Mouse (Mus musculus) left cerebral cortex, adult 2 months (tissue): Measurements from ENCODE around the gene Iqschfp. TPM values are rescaled to one million over a fixed set of nuclear protein-coding genes. Genes with fewer than 3 reads are reported as not detected.

Experiments
- DNase-seq, 2 experiments: peaks; one replicate each; pipeline ENCODE4 v3.0.0; 2021 to 2022; ENCODE audit warnings: low spot score in 2 of 2, mixed read lengths in 1 of 2; ENCODE audit errors: extremely low spot score in 1 of 2
- H3K27ac ChIP-seq: fragments of 200-600 bp; 2 replicates; pipeline ENCODE4 v1.8.1; 2022
- H3K4me3 ChIP-seq: fragments of 200-600 bp; 2 replicates; pipeline ENCODE4 v1.8.1; 2022
- CTCF ChIP-seq: fragments of 200-600 bp; IDR thresholded peaks from 2 replicates; pipeline ENCODE4 v1.8.1; 2022; ENCODE audit warnings: antibody characterized with exemption, mild to moderate bottlenecking, moderate library complexity
- intact Hi-C: fragments of 180-260 bp; cut with DNase I; formaldehyde crosslinking; loops from one replicate; pipeline ENCODE4 v1.15.1; 2025
- total RNA-seq, 2 experiments: library from RNA; stranded (reverse); gene quantifications; 2 replicates each; pipeline ENCODE4 v1.2.3; 2021

Iqschfp gene
- total RNA-seq, 2 experiments from 2014 or later = 8.4 to 12.6 TPM

- DNase-seq = no peak
- intact Hi-C loops = loop anchor here (2.0 kb wide), 1 partner anchor 32 kb away; no protein-coding TSS in a partner anchor
- no peak for TF ChIP-seq CTCF
- Histone ChIP-seq H3K27ac (peak overlapping the region; percentile 98), H3K4me3 (peak overlapping the region; percentile 44)
Measured at GRCm38 (mm10) chr3:68576948-68577347, 684.9 kb downstream of the Iqschfp start.

GRCm38 (mm10) chr3:68581591-68581990 is 689.6 kb downstream of the Iqschfp start:
- H3K4me3 ChIP-seq = peak overlapping the region; percentile 38
- no peak for DNase-seq
- H3K27ac ChIP-seq = peak overlapping the region; percentile 55
- intact Hi-C loops = no loop called here
- peak; percentile 23 for TF ChIP-seq CTCF

DNA sequence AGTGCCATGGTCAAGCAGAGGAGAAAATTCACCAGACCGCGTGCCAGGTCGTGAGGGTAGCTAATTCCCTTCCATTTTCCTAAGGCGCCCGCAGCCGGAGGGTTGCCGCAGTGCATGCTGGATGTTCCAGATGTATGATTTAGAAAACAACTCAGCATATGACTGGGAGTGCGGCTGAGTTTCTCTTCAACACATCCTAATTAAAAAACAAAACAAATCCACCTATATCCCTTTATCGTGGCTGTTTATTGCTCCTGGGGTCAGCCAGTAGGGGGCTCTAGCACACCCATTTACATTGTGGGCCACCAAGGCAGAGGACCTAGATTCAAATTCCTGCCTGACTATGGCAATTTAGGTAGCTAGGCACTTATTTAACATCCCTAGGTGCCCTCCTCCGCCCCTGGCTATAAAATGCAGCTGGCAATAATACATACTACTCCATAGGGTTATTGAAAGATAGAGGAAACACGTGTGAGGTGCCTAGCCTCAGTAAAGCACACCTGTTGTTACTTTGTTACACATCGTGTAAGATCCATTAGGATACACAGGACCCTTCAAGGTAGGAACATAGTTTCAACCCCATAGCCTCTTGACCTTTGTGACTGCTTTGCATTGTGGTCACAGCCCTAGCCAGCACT is 690.2 kb downstream of the Iqschfp start:
- Histone ChIP-seq H3K27ac (peak overlapping the region; percentile 55), H3K4me3 (peak overlapping the region; percentile 38)
- peak; percentile 59 for TF ChIP-seq CTCF
- no peak for DNase-seq
- intact Hi-C loops = no loop called here

- H3K27ac ChIP-seq = peak overlapping the region; percentile 55
- intact Hi-C loops = no loop called here
- no peak for TF ChIP-seq CTCF
- H3K4me3 ChIP-seq = peak overlapping the region; percentile 38
- DNase-seq = no peak
Measured at GRCm38 (mm10) chr3:68583031-68583693, 691.1 kb downstream of the Iqschfp start.

- peak overlapping the region; percentile 38 for H3K4me3 ChIP-seq
- no peak for TF ChIP-seq CTCF
- peak in 1 of 2 experiments; percentile 25 for DNase-seq
- H3K27ac ChIP-seq = peak overlapping the region; percentile 55
- intact Hi-C loops = no loop called here
Measured at GRCm38 (mm10) chr3:68583771-68584511, 691.9 kb downstream of the Iqschfp start.

- peak in 1 of 2 experiments; percentile 17 for DNase-seq
- intact Hi-C loops = no loop called here
- no peak overlapping the region for H3K4me3 ChIP-seq
- H3K27ac ChIP-seq = peak overlapping the region; percentile 55
- TF ChIP-seq CTCF = no peak
Measured at GRCm38 (mm10) chr3:68585213-68585612, 693.2 kb downstream of the Iqschfp start.

GRCm38 (mm10) chr3:68586646-68587064 is 694.6 kb downstream of the Iqschfp start:
- DNase-seq = peak in 1 of 2 experiments; percentile 13
- intact Hi-C loops = no loop called here
- H3K4me3 ChIP-seq = no peak overlapping the region
- H3K27ac ChIP-seq = no peak overlapping the region; the same call in 1 of the 2 replicates
- TF ChIP-seq CTCF = no peak

DNA sequence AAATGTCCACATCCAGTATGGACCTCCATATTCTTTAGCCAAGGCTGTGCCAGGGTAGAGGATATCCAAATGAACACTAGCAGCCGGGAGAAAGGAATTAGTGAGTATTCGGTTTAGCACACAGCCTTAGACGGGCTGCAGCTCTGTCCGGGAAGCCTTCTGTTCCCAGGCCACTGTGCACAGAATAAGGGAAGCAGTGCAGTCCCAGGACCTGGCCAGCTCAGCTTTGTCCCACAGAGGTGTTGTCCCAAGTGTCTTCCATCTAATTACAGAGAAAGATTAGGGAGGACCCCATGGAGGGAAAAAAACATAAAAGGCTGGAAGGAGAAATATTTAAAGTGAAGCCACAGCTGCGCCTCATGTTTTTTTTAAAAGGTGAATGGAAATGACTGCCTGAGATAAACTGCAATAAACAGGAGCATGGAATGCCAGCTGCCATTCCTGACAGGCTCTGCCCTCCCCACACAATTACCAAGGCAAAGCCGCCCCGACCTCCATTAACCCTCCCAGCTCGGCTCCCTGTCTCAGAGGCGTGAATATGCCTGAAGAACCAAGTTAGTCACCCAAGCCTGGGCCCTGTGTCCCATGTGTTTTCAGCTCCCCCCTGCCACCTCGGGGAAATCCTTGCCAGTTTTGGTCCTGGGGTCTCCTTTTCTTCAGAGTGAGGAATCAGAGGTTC is 695.7 kb downstream of the Iqschfp start:
- no peak overlapping the region for H3K4me3 ChIP-seq
- TF ChIP-seq CTCF = no peak
- peak overlapping the region; percentile 41; the same call in 1 of the 2 replicates for H3K27ac ChIP-seq
- intact Hi-C loops = no loop called here
- no peak for DNase-seq

DNA sequence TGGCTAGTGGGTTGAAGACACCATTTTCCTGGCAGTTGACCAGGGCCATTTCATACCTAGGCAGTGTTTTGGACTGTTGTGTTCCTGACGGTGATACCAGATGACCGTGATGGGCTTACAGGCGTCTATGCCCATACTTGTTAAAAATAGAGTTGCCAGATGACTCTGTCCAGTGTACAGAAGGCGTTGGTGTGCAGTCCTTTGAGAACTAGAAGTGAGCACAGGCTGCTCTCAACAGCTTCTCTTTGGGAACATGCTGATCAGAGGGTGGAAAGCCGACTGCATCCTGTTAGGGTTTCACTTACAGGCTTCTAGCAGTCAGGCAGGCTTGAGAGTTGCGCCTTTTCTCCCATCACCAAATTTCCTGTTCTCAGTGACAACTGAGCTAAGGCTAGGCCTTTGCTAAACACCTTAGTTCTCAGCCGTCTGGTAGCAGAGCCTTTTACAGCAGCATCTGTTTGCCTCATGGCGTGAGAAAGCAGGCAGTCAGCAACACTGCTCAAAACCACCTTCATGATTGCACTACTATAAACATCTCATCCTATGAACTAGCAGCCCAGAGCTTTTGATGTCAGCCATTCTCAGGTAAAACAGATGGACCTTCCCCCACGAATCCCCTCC is 697.3 kb downstream of the Iqschfp start:
- peak in 1 of 2 experiments; percentile 18 for DNase-seq
- Histone ChIP-seq H3K4me3 (no peak overlapping the region), H3K27ac (peak overlapping the region; percentile 53; the same call in 1 of the 2 replicates)
- no peak for TF ChIP-seq CTCF
- intact Hi-C loops = no loop called here

DNA sequence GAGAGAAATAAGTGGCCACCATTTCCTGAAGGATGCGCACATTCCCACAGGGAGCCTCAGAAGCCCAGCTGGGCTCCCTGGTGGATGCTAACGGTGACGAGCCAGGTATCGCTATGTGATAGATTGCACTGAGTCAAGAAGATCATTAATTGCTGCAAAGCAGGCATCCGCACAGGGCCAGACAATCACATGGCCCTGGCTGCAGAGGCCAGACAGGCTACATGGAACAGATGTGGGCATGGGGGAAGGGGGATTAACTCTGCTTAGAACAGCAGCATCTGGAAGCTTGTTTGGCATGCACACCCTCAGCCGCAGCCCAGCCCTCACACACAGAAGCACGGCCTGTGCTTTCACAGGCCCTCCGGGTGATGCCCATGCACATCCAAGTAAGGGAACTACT is 698.4 kb downstream of the Iqschfp start:
- no peak for TF ChIP-seq CTCF
- peak in 1 of 2 experiments; percentile 10 for DNase-seq
- Histone ChIP-seq H3K27ac (peak overlapping the region; percentile 38; the same call in 1 of the 2 replicates), H3K4me3 (no peak overlapping the region)
- intact Hi-C loops = loop anchor here (5.0 kb wide), 1 partner anchor 87 kb away; no protein-coding TSS in a partner anchor

DNA sequence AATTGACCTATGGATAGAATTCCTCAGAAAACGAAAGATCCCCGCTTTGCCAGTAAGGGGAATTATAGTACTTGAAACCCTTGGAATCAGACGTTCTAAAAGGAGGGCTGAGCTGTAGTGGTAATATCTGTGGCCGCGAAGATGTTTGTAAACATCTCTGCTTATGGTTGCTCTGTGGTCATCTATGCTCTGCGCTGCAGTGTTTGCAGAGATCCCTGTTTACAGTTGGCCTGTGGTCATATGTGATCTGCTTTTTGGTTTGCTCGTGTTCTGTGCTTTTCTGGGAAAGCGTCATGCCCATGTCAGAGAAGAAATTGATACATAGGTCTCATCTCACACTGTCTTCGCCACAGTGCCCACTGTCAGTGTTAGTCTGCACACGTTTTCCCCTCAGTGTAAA is 700.5 kb downstream of the Iqschfp start:
- peak overlapping the region; percentile 58 for H3K27ac ChIP-seq
- intact Hi-C loops = loop anchor here (5.0 kb wide), 1 partner anchor 85 kb away; no protein-coding TSS in a partner anchor
- no peak for DNase-seq
- no peak for TF ChIP-seq CTCF
- no peak overlapping the region; the same call in 1 of the 2 replicates for H3K4me3 ChIP-seq
